ENCODE assay signal across 19 mouse cellular contexts in the genomic region with DNA sequence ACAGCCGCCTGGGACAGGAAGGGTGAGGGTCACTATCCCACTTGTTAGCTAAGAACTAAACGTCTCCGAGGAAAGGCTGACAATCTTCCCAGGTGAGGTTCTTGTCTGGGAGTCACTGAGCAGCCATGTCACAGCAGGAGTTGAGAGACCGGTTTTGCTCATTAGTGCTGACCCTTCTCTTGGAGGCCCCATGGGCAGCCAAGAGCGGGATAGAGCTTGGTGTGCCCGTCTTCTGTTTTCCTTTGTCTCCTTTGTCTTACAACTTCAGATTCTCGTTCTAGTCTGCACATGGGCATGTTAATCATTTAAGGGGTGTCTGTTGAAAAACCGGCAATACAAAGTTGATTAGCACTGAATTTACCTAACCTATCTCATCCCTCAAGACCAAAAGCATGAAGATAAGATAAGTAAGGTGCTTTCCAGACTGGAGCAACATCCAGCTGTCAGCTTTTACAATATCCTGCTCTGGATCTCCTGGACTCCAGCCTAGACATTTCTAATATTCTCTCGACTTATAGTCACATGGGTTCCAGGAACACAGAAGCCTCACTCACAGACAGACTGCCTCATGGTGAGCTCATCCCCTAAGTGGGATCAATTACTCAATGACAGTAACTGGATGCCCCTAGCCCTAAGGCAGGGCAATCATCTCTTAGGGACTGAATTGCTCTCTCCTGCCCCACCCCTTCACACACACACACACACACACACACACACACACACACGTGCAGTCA. TPM values are rescaled to one million over a fixed set of nuclear protein-coding genes. Genes with fewer than 3 reads are reported as not detected.
DNase-seq lines count a peak whose midpoint lies in the region; ATAC-seq and TF ChIP-seq lines count a peak whose summit lies in the region.
"Had no signal": no experiment of that assay in that cellular context is flagged by ENCODE, and none has a peak within 500 bp of the region (broad histone marks: within the 10 kb centered on the region; RNA-seq: fewer than 3 reads in every experiment).

No protein-coding gene starts in this region.

- H3K9ac ChIP-seq in neural tube, embryonic 12.5 days: no peak overlapping the region
- H3K9ac ChIP-seq in embryonic facial prominence, embryonic 12.5 days: no peak overlapping the region
- no peak overlapping the region for H3K9ac ChIP-seq in limb, embryonic 14.5 days (ENCODE audit: low read depth, low read length, severe bottlenecking)
- H3K9ac ChIP-seq: kidney, embryonic 15.5 days; liver, embryonic 12.5 days; midbrain, embryonic 15.5 days had no signal

- no peaks in the 10 kb centered on the region for H3K9me3 ChIP-seq in neural tube, embryonic 12.5 days
- H3K9me3 ChIP-seq in embryonic facial prominence, embryonic 12.5 days: no peaks in the 10 kb centered on the region
- no peaks in the 10 kb centered on the region for H3K9me3 ChIP-seq in limb, embryonic 14.5 days (ENCODE audit: control insufficient read depth, low read length)
- H3K9me3 ChIP-seq: G1E; heart, embryonic 10.5 days; kidney, embryonic 15.5 days; liver, embryonic 12.5 days; midbrain, embryonic 15.5 days had no signal

- WGBS in neural tube, embryonic 12.5 days: 70% methylated on average over 10 of the region's 10 CpGs
- 71% methylated on average over 10 of the region's 10 CpGs for WGBS in embryonic facial prominence, embryonic 12.5 days
- 73% methylated on average over 10 of the region's 10 CpGs for WGBS in limb, embryonic 14.5 days

- TF ChIP-seq POLR2A in limb, embryonic 14.5 days (IDR thresholded peaks at IDR 0.05; ENCODE audit: borderline replicate concordance, extremely low read depth, insufficient read depth, insufficient read length): no peak

- no peaks in the 10 kb centered on the region for H3K27me3 ChIP-seq in neural tube, embryonic 12.5 days (replicated peaks)
- H3K27me3 ChIP-seq in embryonic facial prominence, embryonic 12.5 days: no peaks in the 10 kb centered on the region
- no peaks in the 10 kb centered on the region for H3K27me3 ChIP-seq in limb, embryonic 14.5 days (ENCODE audit: control insufficient read depth, insufficient read depth, low read length)
- H3K27me3 ChIP-seq: kidney, embryonic 15.5 days; liver, embryonic 12.5 days; midbrain, embryonic 15.5 days had no signal

- H3K36me3 ChIP-seq in neural tube, embryonic 12.5 days: no peaks in the 10 kb centered on the region
- H3K36me3 ChIP-seq in embryonic facial prominence, embryonic 12.5 days: no peaks in the 10 kb centered on the region
- H3K36me3 ChIP-seq in limb, embryonic 14.5 days (ENCODE audit: control insufficient read depth, insufficient read depth, low read length): no peaks in the 10 kb centered on the region
- H3K36me3 ChIP-seq: G1E; heart, embryonic 10.5 days; kidney, embryonic 15.5 days; liver, embryonic 12.5 days; midbrain, embryonic 15.5 days had no signal

- peaks cover 8% of the 10 kb centered on the region for H3K4me1 ChIP-seq in neural tube, embryonic 12.5 days
- H3K4me1 ChIP-seq in embryonic facial prominence, embryonic 12.5 days: no peaks in the 10 kb centered on the region; the same call in 1 of the 2 replicates
- peaks cover 11% of the 10 kb centered on the region for H3K4me1 ChIP-seq in limb, embryonic 14.5 days (ENCODE audit: control insufficient read depth, insufficient read depth, low read length)
- H3K4me1 ChIP-seq: liver, embryonic 12.5 days had no signal

- ATAC-seq in neural tube, embryonic 12.5 days (ENCODE audit: low FRiP score, low read depth): 0 out of 2 replicates have a peak, but pooled peaks have one; percentile 43
- 0 out of 2 replicates have a peak, but pooled peaks have one; percentile 57 for ATAC-seq in embryonic facial prominence, embryonic 12.5 days (ENCODE audit: insufficient number of reproducible peaks, insufficient read depth, low FRiP score, low TSS enrichment)
- no peak for ATAC-seq in limb, embryonic 14.5 days (ENCODE audit: low FRiP score, low read depth)
- ATAC-seq: CD4-positive, CD25-positive, alpha-beta regulatory T cell, adult 4 months; liver, embryonic 12.5 days; midbrain, embryonic 15.5 days had no signal

- no peak overlapping the region for H3K4me2 ChIP-seq in neural tube, embryonic 12.5 days (replicated peaks)
- no peak overlapping the region for H3K4me2 ChIP-seq in embryonic facial prominence, embryonic 12.5 days (replicated peaks)
- H3K4me2 ChIP-seq in limb, embryonic 14.5 days (replicated peaks; ENCODE audit: low read depth, low read length, severe bottlenecking): no peak overlapping the region
- H3K4me2 ChIP-seq: kidney, embryonic 15.5 days; liver, embryonic 12.5 days; midbrain, embryonic 15.5 days had no signal

- no peak overlapping the region for H3K27ac ChIP-seq in neural tube, embryonic 12.5 days
- H3K27ac ChIP-seq in embryonic facial prominence, embryonic 12.5 days: no peak overlapping the region
- H3K27ac ChIP-seq in limb, embryonic 14.5 days (replicated peaks; ENCODE audit: low read depth, low read length): no peak overlapping the region
- H3K27ac ChIP-seq: heart, embryonic 10.5 days; kidney, embryonic 15.5 days; liver, embryonic 12.5 days; midbrain, embryonic 15.5 days had no signal

- no peak overlapping the region for H3K4me3 ChIP-seq in neural tube, embryonic 12.5 days
- no peak overlapping the region for H3K4me3 ChIP-seq in embryonic facial prominence, embryonic 12.5 days
- no peak overlapping the region for H3K4me3 ChIP-seq in limb, embryonic 14.5 days (replicated peaks; ENCODE audit: low read length)
- H3K4me3 ChIP-seq: heart, embryonic 10.5 days; kidney, embryonic 15.5 days; liver, embryonic 12.5 days; midbrain, embryonic 15.5 days had no signal

- DNase-seq in neural tube, embryonic 10.5 days (ENCODE audit: extremely low spot score, low spot score): no peak
- peak; percentile 11 for DNase-seq in limb, embryonic 14.5 days (ENCODE audit: low spot score)
- DNase-seq in embryo, embryonic 9.5 days (ENCODE audit: extremely low spot score): no peak
- DNase-seq in adipocyte (ENCODE audit: low spot score): no peak
- DNase-seq in T-cell, adult 2 months (ENCODE audit: low spot score): no peak
- DNase-seq: adrenal gland, adult 8-10 months; cerebellum, adult 2 months; gastrocnemius, postnatal 10 days; heart, postnatal 10 days; layer of hippocampus, postnatal 36 days; right cerebral cortex, postnatal 25 days had no signal

RNA-seq across cellular contexts. Expression of a gene that starts 15.3 kb away (rescaled TPM):
- 31.0 and 40.3 TPM in 2 replicates for polyA plus RNA-seq in neural tube, embryonic 12.5 days (2016; fragmentation: Nextera tagmentation; extraction: Ambion mirVana)
- 13.3 and 15.6 TPM in 2 replicates for polyA plus RNA-seq in embryonic facial prominence, embryonic 12.5 days (2016; fragmentation: Nextera tagmentation; extraction: Ambion mirVana)
- polyA plus RNA-seq in limb, embryonic 14.5 days (2012; rRNA removed): 1.1 and 1.5 TPM in 2 replicates
- polyA plus RNA-seq in limb, embryonic 14.5 days (2014; fragmentation: Nextera tagmentation; extraction: Ambion mirVana): 3.4 and 4.6 TPM in 2 replicates
- polyA plus RNA-seq: G1E had no signal
